Mouse (Mus musculus): ENCODE measurements around the gene Rogdi. TPM values are rescaled to one million over a fixed set of nuclear protein-coding genes. Genes with fewer than 3 reads are reported as not detected.
A peak's percentile ranks its signal among the peaks of the same experiment; 100 is the strongest.

Rogdi gene
- polyA plus RNA-seq, 1 experiment from 2014 or later = 61.8 TPM

GRCm38 (mm10) chr16:4978275-4979051 lies 34.9 kb downstream of the Rogdi start:
- DNase-seq (ENCODE audit: extremely low spot score, low spot score) = no peak
- no peak overlapping the region for H3K4me3 ChIP-seq
- 80% methylated on average over 5 of the region's 5 CpGs for WGBS
- no peak overlapping the region for H3K27ac ChIP-seq
- no peaks in the 10 kb centered on the region for H3K9me3 ChIP-seq
- no peaks in the 10 kb centered on the region for H3K4me1 ChIP-seq
- H3K36me3 ChIP-seq (replicated peaks) = no peaks in the 10 kb centered on the region
- no peaks in the 10 kb centered on the region for H3K27me3 ChIP-seq (ENCODE audit: poor library complexity, severe bottlenecking)

- DNase-seq (ENCODE audit: extremely low spot score, low spot score) = no peak
- Histone ChIP-seq H3K4me1 (no peaks in the 10 kb centered on the region), H3K27me3 (ENCODE audit: poor library complexity, severe bottlenecking) (no peaks in the 10 kb centered on the region), H3K27ac (no peak overlapping the region), H3K4me3 (no peak overlapping the region), H3K36me3 (replicated peaks) (no peaks in the 10 kb centered on the region), H3K9me3 (no peaks in the 10 kb centered on the region)
- WGBS = 75% methylated on average over 2 of the region's 2 CpGs
Observed at GRCm38 (mm10) chr16:4976180-4976579, 37.2 kb downstream of the Rogdi start.

- Histone ChIP-seq H3K36me3 (replicated peaks) (no peaks in the 10 kb centered on the region), H3K27ac (no peak overlapping the region), H3K4me1 (no peaks in the 10 kb centered on the region), H3K9me3 (no peaks in the 10 kb centered on the region), H3K27me3 (ENCODE audit: poor library complexity, severe bottlenecking) (no peaks in the 10 kb centered on the region), H3K4me3 (no peak overlapping the region)
- no peak for DNase-seq (ENCODE audit: extremely low spot score, low spot score)
- WGBS = 87% methylated on average over 5 of the region's 5 CpGs
Observed at GRCm38 (mm10) chr16:4974521-4974920, 38.8 kb downstream of the Rogdi start.

DNA sequence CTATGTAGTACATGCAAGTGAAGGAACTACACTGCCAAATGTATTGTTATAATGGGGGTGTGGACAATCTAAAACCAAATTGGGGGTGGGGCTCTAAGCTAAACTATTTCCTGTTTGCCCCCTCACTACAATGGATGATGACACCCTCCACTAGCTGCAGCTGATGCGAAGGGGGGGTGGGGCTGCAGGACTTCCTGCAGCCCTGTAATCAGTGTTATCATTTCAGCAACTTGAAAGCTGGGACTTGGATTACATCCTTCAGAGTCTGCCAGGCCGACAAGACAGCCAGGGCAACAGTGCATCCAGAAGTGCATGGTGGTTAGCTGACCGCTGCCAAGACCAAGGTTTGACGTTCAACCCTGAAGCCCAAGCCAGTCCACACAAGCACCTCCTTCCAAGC lies 41.7 kb downstream of the Rogdi start:
- no peak for DNase-seq (ENCODE audit: extremely low spot score, low spot score)
- WGBS = 79% methylated on average over 4 of the region's 4 CpGs
- Histone ChIP-seq H3K27ac (no peak overlapping the region), H3K4me3 (no peak overlapping the region), H3K9me3 (no peaks in the 10 kb centered on the region), H3K36me3 (replicated peaks) (no peaks in the 10 kb centered on the region), H3K4me1 (no peaks in the 10 kb centered on the region), H3K27me3 (ENCODE audit: poor library complexity, severe bottlenecking) (no peaks in the 10 kb centered on the region)

DNA sequence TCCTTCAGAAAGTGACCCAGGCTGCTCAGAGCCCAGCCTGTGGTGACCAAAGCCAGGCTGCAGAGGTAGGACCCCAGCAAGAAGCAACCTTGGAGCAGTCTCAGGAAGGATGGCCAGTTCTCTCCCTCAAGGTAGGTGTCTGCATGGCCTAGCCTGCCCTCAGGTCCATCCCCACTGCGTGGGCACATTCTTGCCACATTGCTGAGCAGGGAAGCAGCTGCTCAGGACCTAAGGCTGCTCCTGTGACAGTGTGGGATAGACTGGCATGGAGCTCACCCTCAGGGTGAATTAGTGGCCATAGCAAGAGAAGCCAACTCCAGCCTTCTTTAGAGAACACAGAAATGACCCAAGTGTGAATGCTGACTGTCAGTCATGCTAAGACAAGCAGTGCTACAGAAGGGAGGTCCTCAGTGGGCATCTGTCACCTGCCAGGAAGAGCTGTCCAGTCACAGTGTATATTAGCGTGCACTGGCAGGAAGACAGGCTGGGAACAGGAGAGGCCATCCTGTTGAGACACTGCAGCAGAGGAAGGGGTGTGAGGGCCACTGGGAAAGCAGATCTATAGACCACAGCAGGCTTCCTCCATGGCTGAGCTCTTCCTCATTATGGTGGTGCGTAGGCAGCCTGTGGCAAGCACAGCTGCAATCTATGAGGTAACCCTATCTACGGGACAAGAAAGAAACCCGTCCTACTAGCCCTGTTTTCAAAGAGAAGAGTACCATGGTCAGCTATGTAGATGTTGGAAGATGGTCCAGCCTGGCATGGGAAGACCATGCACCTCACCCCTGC lies 44.1 kb downstream of the Rogdi start:
- no peaks in the 10 kb centered on the region for H3K27me3 ChIP-seq (ENCODE audit: poor library complexity, severe bottlenecking)
- no peak overlapping the region for H3K4me3 ChIP-seq
- H3K36me3 ChIP-seq (replicated peaks) = no peaks in the 10 kb centered on the region
- peaks cover 9% of the 10 kb centered on the region for H3K4me1 ChIP-seq
- DNase-seq (ENCODE audit: extremely low spot score, low spot score) = no peak
- no peaks in the 10 kb centered on the region for H3K9me3 ChIP-seq
- H3K27ac ChIP-seq = no peak overlapping the region
- 91% methylated on average over 5 of the region's 5 CpGs for WGBS

DNA sequence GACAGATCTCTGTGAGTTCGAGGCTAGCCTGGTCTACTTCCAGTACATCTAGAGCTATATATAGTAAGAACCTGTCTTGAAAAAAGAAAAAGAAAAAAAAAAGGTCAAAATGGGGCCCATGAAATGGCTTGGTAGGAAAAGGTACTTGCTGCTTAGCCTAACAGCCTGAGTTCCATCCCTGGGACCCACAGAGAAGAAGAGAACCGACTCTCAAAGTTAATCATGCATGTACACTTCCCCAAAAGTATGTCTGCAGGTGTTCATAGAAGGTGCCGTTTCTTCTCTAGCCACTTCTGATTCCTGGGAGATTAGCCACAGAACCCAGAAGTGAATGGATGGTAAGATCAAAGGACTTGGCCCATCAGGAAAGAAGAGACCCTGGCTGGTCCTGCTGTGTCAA lies 44.9 kb downstream of the Rogdi start:
- Histone ChIP-seq H3K27me3 (ENCODE audit: poor library complexity, severe bottlenecking) (no peaks in the 10 kb centered on the region), H3K9me3 (no peaks in the 10 kb centered on the region), H3K36me3 (replicated peaks) (no peaks in the 10 kb centered on the region), H3K4me1 (peaks cover 14% of the 10 kb centered on the region), H3K27ac (no peak overlapping the region), H3K4me3 (no peak overlapping the region)
- no peak for DNase-seq (ENCODE audit: extremely low spot score, low spot score)
- 89% methylated on average over 3 of the region's 3 CpGs for WGBS

- 88% methylated on average over 8 of the region's 8 CpGs for WGBS
- Histone ChIP-seq H3K36me3 (replicated peaks) (peaks cover under 1% of the 10 kb centered on the region; the same call in 1 of the 2 replicates), H3K4me3 (peak overlapping the region; percentile 97; the same call in 1 of the 2 replicates), H3K9me3 (no peaks in the 10 kb centered on the region), H3K27me3 (ENCODE audit: poor library complexity, severe bottlenecking) (no peaks in the 10 kb centered on the region), H3K4me1 (peaks cover 28% of the 10 kb centered on the region), H3K27ac (no peak overlapping the region)
- no peak for DNase-seq (ENCODE audit: extremely low spot score, low spot score)
Observed at GRCm38 (mm10) chr16:4965392-4966129, 47.8 kb downstream of the Rogdi start.

DNA sequence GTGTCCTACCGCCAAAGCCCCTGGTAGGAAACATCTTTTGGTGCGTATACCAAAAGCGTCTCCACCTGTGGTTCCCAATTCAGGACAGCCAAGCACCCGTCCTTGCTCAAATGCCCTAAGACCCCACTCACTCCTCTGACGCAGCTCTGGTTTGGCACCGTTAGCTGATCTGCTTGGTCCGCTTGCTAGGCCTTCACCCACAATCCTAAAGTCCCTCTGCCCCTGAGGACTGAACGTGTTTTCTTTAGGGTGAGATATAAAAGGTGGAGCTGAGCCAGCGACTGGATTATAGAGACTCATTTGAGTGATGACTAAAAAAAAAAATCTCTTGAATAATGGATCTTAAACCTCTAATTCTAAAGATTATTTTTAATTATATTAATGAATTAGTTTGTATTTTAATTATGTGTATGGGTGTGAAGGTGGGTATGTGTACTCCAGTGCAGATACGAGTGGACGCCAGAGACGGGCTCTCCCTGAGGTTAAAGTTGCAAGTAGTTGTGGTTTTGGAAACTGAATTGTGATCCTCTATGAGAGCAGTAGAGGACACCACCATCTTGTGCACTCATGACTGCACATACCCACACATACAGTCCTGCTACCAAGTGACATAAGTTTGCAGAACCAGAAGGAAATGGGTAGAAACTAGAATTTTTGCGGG lies 48.5 kb downstream of the Rogdi start:
- H3K9me3 ChIP-seq = no peaks in the 10 kb centered on the region
- peaks cover 28% of the 10 kb centered on the region for H3K4me1 ChIP-seq
- no peak for DNase-seq (ENCODE audit: extremely low spot score, low spot score)
- peaks cover 7% of the 10 kb centered on the region for H3K36me3 ChIP-seq (replicated peaks)
- H3K4me3 ChIP-seq = peak overlapping the region; percentile 97
- peak overlapping the region; percentile 89 for H3K27ac ChIP-seq
- no peaks in the 10 kb centered on the region for H3K27me3 ChIP-seq (ENCODE audit: poor library complexity, severe bottlenecking)
- WGBS = 26% methylated on average over 13 of the region's 13 CpGs

- Histone ChIP-seq H3K4me3 (peak within 1 kb of the TSS; percentile 97), H3K27me3 (ENCODE audit: poor library complexity, severe bottlenecking) (no peaks in the 10 kb centered on the region), H3K9me3 (no peaks in the 10 kb centered on the region), H3K4me1 (peaks cover 28% of the 10 kb centered on the region), H3K36me3 (replicated peaks) (peaks cover 11% of the 10 kb centered on the region), H3K27ac (peak within 1 kb of the TSS; percentile 89)
- WGBS = under 1% methylated on average over 76 of the region's 76 CpGs
- DNase-seq (ENCODE audit: extremely low spot score, low spot score) = peak; percentile 95
Observed at GRCm38 (mm10) chr16:4963797-4964709, 49.3 kb downstream of the Rogdi start, which contains the start of gene Anks3. Gene Anks3, minus strand, starts transcription at chr16:4964205.

DNA sequence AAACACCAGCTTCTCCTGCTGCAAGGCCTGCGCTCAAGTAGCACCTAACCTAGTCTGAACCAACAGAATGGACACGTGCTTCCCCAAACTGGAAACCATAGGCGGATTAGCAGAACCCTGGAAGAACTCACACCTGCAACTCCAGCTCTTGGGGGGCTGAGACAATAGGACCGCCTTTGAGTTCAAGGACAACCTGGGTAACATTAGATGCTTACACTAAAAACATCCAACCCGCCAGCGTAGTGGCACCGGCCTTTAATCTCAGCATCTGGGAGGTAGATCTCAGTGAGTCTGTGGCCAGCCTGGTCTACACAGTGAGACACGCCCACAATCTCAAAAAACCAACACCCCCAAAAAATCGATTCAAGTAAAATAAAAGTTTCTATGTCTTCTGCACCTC lies 50.0 kb downstream of the Rogdi start:
- peak overlapping the region; percentile 97 for H3K4me3 ChIP-seq
- peaks cover 11% of the 10 kb centered on the region for H3K36me3 ChIP-seq (replicated peaks)
- H3K9me3 ChIP-seq = no peaks in the 10 kb centered on the region
- 50% methylated on average over 9 of the region's 9 CpGs for WGBS
- H3K4me1 ChIP-seq = peaks cover 28% of the 10 kb centered on the region
- DNase-seq (ENCODE audit: extremely low spot score, low spot score) = no peak
- H3K27ac ChIP-seq = peak overlapping the region; percentile 89; the same call in 1 of the 2 replicates
- H3K27me3 ChIP-seq (ENCODE audit: poor library complexity, severe bottlenecking) = no peaks in the 10 kb centered on the region

GRCm38 (mm10) chr16:4960260-4960659 lies 53.1 kb downstream of the Rogdi start:
- 93% methylated on average over 8 of the region's 8 CpGs for WGBS
- Histone ChIP-seq H3K27me3 (ENCODE audit: poor library complexity, severe bottlenecking) (no peaks in the 10 kb centered on the region), H3K4me1 (peaks cover 26% of the 10 kb centered on the region), H3K4me3 (no peak overlapping the region), H3K27ac (no peak overlapping the region), H3K36me3 (replicated peaks) (peaks cover 40% of the 10 kb centered on the region), H3K9me3 (no peaks in the 10 kb centered on the region)
- no peak for DNase-seq (ENCODE audit: extremely low spot score, low spot score)

All from forebrain, embryonic 10.5 days (tissue).